Mouse (Mus musculus) heart, adult 11 months (tissue): ENCODE measurements around the gene Pde4dip.

ENCODE experiments used
- DNase-seq: peaks from one replicate; pipeline ENCODE4 v3.0.0; 2022

Gene Pde4dip

GRCm38 (mm10) chr3:97801178-97801699 lies 87.3 kb downstream of the Pde4dip start:
- DNase-seq: peak; percentile 50

GRCm38 (mm10) chr3:97800657-97801056 lies 87.8 kb downstream of the Pde4dip start:
- DNase-seq: peak; percentile 65

GRCm38 (mm10) chr3:97800004-97800403 lies 88.5 kb downstream of the Pde4dip start:
- DNase-seq: peak; percentile 66

GRCm38 (mm10) chr3:97799267-97799666 lies 89.2 kb downstream of the Pde4dip start:
- peak; percentile 87 for DNase-seq

- peak; percentile 81 for DNase-seq
These were observed 91.1 kb downstream of the Pde4dip start for GRCm38 (mm10) chr3:97797371-97797770.

- peak; percentile 95 for DNase-seq
These were observed 94.5 kb downstream of the Pde4dip start for GRCm38 (mm10) chr3:97793995-97794394.

GRCm38 (mm10) chr3:97790150-97790549 lies 98.4 kb downstream of the Pde4dip start:
- peak; percentile 22 for DNase-seq

- peak; percentile 28 for DNase-seq
These were observed 99.2 kb downstream of the Pde4dip start for GRCm38 (mm10) chr3:97789317-97789716.

- DNase-seq: no peak
These were observed 112.3 kb downstream of the Pde4dip start for GRCm38 (mm10) chr3:97776195-97776594.

- peak; percentile 40 for DNase-seq
These were observed 112.8 kb downstream of the Pde4dip start for GRCm38 (mm10) chr3:97775742-97776141.

GRCm38 (mm10) chr3:97774861-97775260 lies 113.6 kb downstream of the Pde4dip start:
- DNase-seq: peak; percentile 87

GRCm38 (mm10) chr3:97767771-97768762 lies 120.4 kb downstream of the Pde4dip start:
- peak; percentile 100 for DNase-seq

- DNase-seq: peak; percentile 91
These were observed 121.3 kb downstream of the Pde4dip start for GRCm38 (mm10) chr3:97767041-97767770.

GRCm38 (mm10) chr3:97766459-97766858 lies 122.0 kb downstream of the Pde4dip start:
- peak; percentile 89 for DNase-seq

GRCm38 (mm10) chr3:97764152-97764551 lies 124.4 kb downstream of the Pde4dip start:
- peak; percentile 44 for DNase-seq

GRCm38 (mm10) chr3:97761951-97762350 lies 126.6 kb downstream of the Pde4dip start:
- DNase-seq: peak; percentile 51

- peak; percentile 21 for DNase-seq
These were observed 127.3 kb downstream of the Pde4dip start for GRCm38 (mm10) chr3:97761168-97761567.

GRCm38 (mm10) chr3:97759846-97760245 lies 128.7 kb downstream of the Pde4dip start:
- peak; percentile 55 for DNase-seq

- DNase-seq: peak; percentile 84
These were observed 131.0 kb downstream of the Pde4dip start for GRCm38 (mm10) chr3:97757501-97757900.

- peak; percentile 90 for DNase-seq
These were observed 132.0 kb downstream of the Pde4dip start for GRCm38 (mm10) chr3:97756283-97757074.

- peak; percentile 82 for DNase-seq
These were observed 133.1 kb downstream of the Pde4dip start for GRCm38 (mm10) chr3:97755411-97755810.

GRCm38 (mm10) chr3:97752901-97753300 lies 135.6 kb downstream of the Pde4dip start:
- DNase-seq: peak; percentile 66
